Mouse (Mus musculus) liver, embryonic 11.5 days (tissue): ENCODE measurements at regions not wholly inside any gene's neighbourhood (a gene's known extent, or its start where the extent isn't known, plus 50 kb on each side); places are given as distances from the start of the nearest gene placed in this dataset.
"Not testable (repeated sequence)": the region's sequence is repeated elsewhere in the genome, so short reads cannot be mapped to it uniquely, and the experiment has no call there.

Experiments
- ATAC-seq: fragments of 200-750 bp; cut with Nextera tagmentation; replicated peaks from 2 replicates; pipeline ENCODE4 v1.8.0; 2017; ENCODE audit warnings: moderate number of reproducible peaks, mild to moderate bottlenecking, moderate TSS enrichment, moderate library complexity; ENCODE audit not compliant: low FRiP score
- DNase-seq: peaks from one replicate; pipeline ENCODE4 v3.0.0-alpha.2; 2017; ENCODE audit warnings: low spot score
- H3K27ac ChIP-seq: fragments of 300-500 bp; sonication (generic); 2 replicates; pipeline ENCODE4 v1.5.1; 2014; ENCODE audit warnings: mild to moderate bottlenecking, low read depth, low read length, control low read depth
- H3K27me3 ChIP-seq: fragments of 300-500 bp; sonication (generic); replicated peaks from 2 replicates; pipeline ENCODE4 v1.6.1; 2014; ENCODE audit warnings: low read length, mixed read lengths; ENCODE audit not compliant: control insufficient read depth, insufficient read depth
- H3K36me3 ChIP-seq: fragments of 300-500 bp; sonication (generic); 2 replicates; pipeline ENCODE4 v1.6.1; 2014; ENCODE audit warnings: mild to moderate bottlenecking, low read length, moderate library complexity, mixed read lengths; ENCODE audit not compliant: control insufficient read depth, insufficient read depth
- H3K4me1 ChIP-seq: fragments of 300-500 bp; sonication (generic); replicated peaks from 2 replicates; pipeline ENCODE4 v1.6.1; 2014; ENCODE audit warnings: low read length, mixed read lengths; ENCODE audit not compliant: control insufficient read depth, insufficient read depth
- H3K4me2 ChIP-seq: fragments of 300-500 bp; sonication (generic); 2 replicates; pipeline ENCODE4 v1.6.1; 2014; ENCODE audit warnings: mild to moderate bottlenecking, control low read depth, moderate library complexity
- H3K4me3 ChIP-seq: fragments of 300-500 bp; sonication (generic); 2 replicates; pipeline ENCODE4 v1.5.1; 2014; ENCODE audit warnings: low read depth, low read length, control low read depth
- H3K9ac ChIP-seq: fragments of 300-500 bp; sonication (generic); 2 replicates; pipeline ENCODE4 v1.6.1; 2014; ENCODE audit warnings: low read depth, low read length, control low read depth
- H3K9me3 ChIP-seq: fragments of 300-500 bp; sonication (generic); 2 replicates; pipeline ENCODE4 v1.6.1; 2016; ENCODE audit warnings: low read length, inconsistent platforms, mixed read lengths; ENCODE audit not compliant: control insufficient read depth
- WGBS: fragments of 180-500 bp; shearing (Covaris S2); extraction: QIAGEN DNeasy Blood & Tissue Kit; methylation state at CpG from one replicate; pipeline ENCODE4 v1.1.7; 2014; 5-methylcytosine and 5-hydroxymethylcytosine counted together

DNA sequence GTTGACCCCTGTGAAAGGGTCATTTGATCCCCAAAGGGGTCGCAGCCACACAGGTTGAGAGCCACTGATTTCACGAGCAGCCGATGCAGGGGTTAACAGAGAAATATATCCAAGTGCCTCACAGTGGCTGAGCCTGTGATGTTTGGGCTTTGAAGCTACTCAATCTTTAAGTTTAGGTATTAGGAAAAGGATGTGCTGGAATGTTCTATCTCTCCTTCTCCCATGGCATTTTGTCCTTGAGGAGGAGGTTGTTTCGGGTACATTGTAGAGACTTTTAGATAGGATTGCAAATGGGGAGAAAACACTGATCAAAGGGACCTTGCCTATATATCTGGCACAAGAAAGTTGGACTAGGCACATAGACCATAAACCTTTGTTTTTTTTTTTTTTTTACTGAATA is 88.6 kb upstream of the Cpsf6 start:
- ATAC-seq, result no peak
- no peak overlapping the region for H3K27ac ChIP-seq
- no peaks in the 10 kb centered on the region for H3K9me3 ChIP-seq
- 84% methylated on average over 4 of the region's 4 CpGs for WGBS
- no peaks in the 10 kb centered on the region for H3K4me1 ChIP-seq
- no peaks in the 10 kb centered on the region for H3K27me3 ChIP-seq
- H3K4me3 ChIP-seq, result no peak overlapping the region
- no peak overlapping the region for H3K9ac ChIP-seq
- no peak for DNase-seq
- H3K36me3 ChIP-seq, result no peaks in the 10 kb centered on the region
- no peak overlapping the region for H3K4me2 ChIP-seq

DNA sequence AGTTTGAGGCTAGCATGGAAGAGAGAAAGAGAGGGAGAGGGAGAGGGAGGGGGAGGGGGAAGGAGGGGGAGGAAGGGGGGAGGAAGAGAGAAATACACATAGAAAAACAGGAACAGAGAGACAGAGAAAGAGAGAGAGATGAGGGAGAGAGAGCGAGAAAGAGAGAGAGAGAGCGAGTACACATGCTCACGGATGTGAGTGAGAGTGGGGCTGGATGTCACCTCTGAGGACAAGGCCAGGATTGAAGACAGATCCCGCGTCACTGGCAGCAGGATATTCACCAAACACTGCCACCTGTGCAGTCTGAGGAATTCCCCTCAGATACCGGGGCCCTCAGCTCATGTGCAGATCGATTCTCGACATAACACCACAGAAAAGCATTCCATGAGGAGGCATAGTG is 87.3 kb upstream of the Cpsf6 start:
- DNase-seq (no peak), ATAC-seq (no peak)
- Histone ChIP-seq H3K9ac (no peak overlapping the region), H3K4me3 (no peak overlapping the region), H3K9me3 (no peaks in the 10 kb centered on the region), H3K36me3 (no peaks in the 10 kb centered on the region), H3K4me1 (peaks cover 3% of the 10 kb centered on the region; the same call in 1 of the 2 replicates), H3K27me3 (no peaks in the 10 kb centered on the region), H3K4me2 (no peak overlapping the region), H3K27ac (no peak overlapping the region)
- 85% methylated on average over 8 of the region's 8 CpGs for WGBS

- 71% methylated on average over 3 of the region's 3 CpGs for WGBS
- no peak overlapping the region for H3K4me3 ChIP-seq
- no peak overlapping the region for H3K4me2 ChIP-seq
- DNase-seq (no peak), ATAC-seq (no peak)
- no peaks in the 10 kb centered on the region for H3K9me3 ChIP-seq
- peaks cover 9% of the 10 kb centered on the region for H3K4me1 ChIP-seq
- no peak overlapping the region for H3K9ac ChIP-seq
- no peaks in the 10 kb centered on the region for H3K27me3 ChIP-seq
- H3K36me3 ChIP-seq, result no peaks in the 10 kb centered on the region
- no peak overlapping the region for H3K27ac ChIP-seq
Observed at GRCm38 (mm10) chr10:117466391-117466790, 86.6 kb upstream of the Cpsf6 start.

- Histone ChIP-seq H3K9ac (no peak overlapping the region), H3K27ac (no peak overlapping the region), H3K9me3 (no peaks in the 10 kb centered on the region), H3K4me2 (no peak overlapping the region), H3K27me3 (no peaks in the 10 kb centered on the region), H3K36me3 (no peaks in the 10 kb centered on the region), H3K4me1 (peaks cover 9% of the 10 kb centered on the region), H3K4me3 (no peak overlapping the region)
- ATAC-seq, result no peak
- WGBS, result 76% methylated on average over 3 of the region's 3 CpGs
- DNase-seq, result no peak
Observed at GRCm38 (mm10) chr10:117465671-117466250, 85.9 kb upstream of the Cpsf6 start.

- peaks cover 9% of the 10 kb centered on the region for H3K4me1 ChIP-seq
Observed at GRCm38 (mm10) chr10:117465058-117465660, 85.3 kb upstream of the Cpsf6 start.

GRCm38 (mm10) chr10:117464331-117464730 is 84.5 kb upstream of the Cpsf6 start:
- not testable (repeated sequence) for DNase-seq, H3K9me3 ChIP-seq

More at GRCm38 (mm10) chr10:117465058-117465660, 85.3 kb upstream of the Cpsf6 start:
- no peaks in the 10 kb centered on the region for H3K36me3 ChIP-seq
- H3K27ac ChIP-seq, result no peak overlapping the region
- H3K9me3 ChIP-seq, result no peaks in the 10 kb centered on the region
- ATAC-seq (no peak), DNase-seq (no peak)
- no peak overlapping the region for H3K4me2 ChIP-seq
- 74% methylated on average over 12 of the region's 12 CpGs for WGBS
- no peaks in the 10 kb centered on the region for H3K27me3 ChIP-seq
- H3K9ac ChIP-seq, result no peak overlapping the region
- H3K4me3 ChIP-seq, result no peak overlapping the region

GRCm38 (mm10) chr10:117463636-117464035 is 83.8 kb upstream of the Cpsf6 start:
- Histone ChIP-seq H3K9me3 (no peaks in the 10 kb centered on the region), H3K36me3 (no peaks in the 10 kb centered on the region), H3K27me3 (no peaks in the 10 kb centered on the region), H3K4me1 (peaks cover 9% of the 10 kb centered on the region), H3K9ac (no peak overlapping the region), H3K4me3 (no peak overlapping the region), H3K4me2 (no peak overlapping the region), H3K27ac (no peak overlapping the region)
- whole genome bisulfite sequencing, result 83% methylated on average over 8 of the region's 8 CpGs
- ATAC-seq, result no peak
- DNase-seq, result no peak

More at GRCm38 (mm10) chr10:117464331-117464730, 84.5 kb upstream of the Cpsf6 start:
- not testable (repeated sequence) for H3K9ac ChIP-seq, H3K27me3 ChIP-seq, H3K4me3 ChIP-seq, ATAC-seq, H3K4me2 ChIP-seq, H3K36me3 ChIP-seq, H3K4me1 ChIP-seq, H3K27ac ChIP-seq

- H3K36me3 ChIP-seq, result no peaks in the 10 kb centered on the region
- H3K4me2 ChIP-seq, result no peak overlapping the region
- DNase-seq (no peak), ATAC-seq (no peak)
- H3K27ac ChIP-seq, result no peak overlapping the region
- H3K4me1 ChIP-seq, result peaks cover 9% of the 10 kb centered on the region
- no peaks in the 10 kb centered on the region for H3K27me3 ChIP-seq
- no peak overlapping the region for H3K9ac ChIP-seq
- H3K9me3 ChIP-seq, result no peaks in the 10 kb centered on the region
- 96% methylated on average over 4 of the region's 4 CpGs for WGBS
- H3K4me3 ChIP-seq, result no peak overlapping the region
Observed at GRCm38 (mm10) chr10:117462921-117463320, 83.1 kb upstream of the Cpsf6 start.

- WGBS, result 46% methylated on average over 11 of the region's 11 CpGs
- DNase-seq, result no peak
- Histone ChIP-seq H3K36me3 (no peaks in the 10 kb centered on the region), H3K4me2 (no peak overlapping the region), H3K27ac (no peak overlapping the region), H3K9ac (no peak overlapping the region), H3K4me3 (no peak overlapping the region), H3K9me3 (no peaks in the 10 kb centered on the region), H3K4me1 (peaks cover 9% of the 10 kb centered on the region), H3K27me3 (no peaks in the 10 kb centered on the region)
- peak; percentile 73 for ATAC-seq
Observed at GRCm38 (mm10) chr10:117461791-117462516, 82.1 kb upstream of the Cpsf6 start.
